In the genomic region with DNA sequence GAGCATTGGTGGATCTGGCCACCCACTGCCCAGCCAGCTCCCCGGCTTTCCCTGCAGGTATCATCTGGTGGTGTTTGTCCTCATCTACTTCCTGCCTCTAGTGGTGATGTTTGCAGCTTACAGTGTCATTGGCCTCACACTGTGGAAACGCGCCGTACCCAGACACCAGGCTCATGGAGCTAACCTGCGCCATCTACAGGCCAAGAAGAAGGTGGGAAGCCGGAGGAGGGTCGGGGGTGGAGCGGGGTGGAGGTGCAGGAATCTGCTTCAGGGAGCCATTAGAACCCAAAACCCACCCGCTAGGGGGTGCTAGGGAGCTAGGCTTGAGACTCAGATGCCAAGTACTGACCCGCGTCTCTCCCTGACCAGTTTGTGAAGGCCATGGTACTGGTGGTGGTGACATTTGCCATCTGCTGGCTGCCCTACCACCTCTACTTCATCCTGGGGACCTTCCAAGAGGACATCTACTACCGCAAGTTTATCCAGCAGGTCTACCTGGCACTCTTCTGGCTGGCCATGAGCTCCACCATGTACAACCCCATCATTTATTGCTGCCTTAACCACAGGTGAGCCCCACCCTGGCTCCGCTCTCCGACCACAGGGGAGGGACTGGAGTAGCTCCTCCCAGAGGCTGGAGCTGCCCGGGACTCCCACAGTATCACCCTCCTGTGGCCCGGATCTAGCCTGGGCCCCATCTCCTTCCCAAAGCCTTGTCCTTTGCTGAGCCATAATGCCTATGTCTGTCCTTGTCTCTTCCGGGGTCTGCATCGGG, we compare ENCODE assay signal across 8 mouse cellular contexts. TPM values are rescaled to one million over a fixed set of nuclear protein-coding genes. Genes with fewer than 3 reads are reported as not detected.
DNase-seq lines count a peak whose midpoint lies in the region; ATAC-seq and TF ChIP-seq lines count a peak whose summit lies in the region.

No protein-coding gene starts in this region.

- no peaks in the 10 kb centered on the region for H3K36me3 ChIP-seq in intestine, embryonic 16.5 days (ENCODE audit: control insufficient read depth, insufficient read depth, low read length)
- H3K36me3 ChIP-seq in limb, embryonic 12.5 days: no peaks in the 10 kb centered on the region
- no peaks in the 10 kb centered on the region for H3K36me3 ChIP-seq in midbrain, embryonic 14.5 days (ENCODE audit: control insufficient read depth, insufficient read depth, low read length)

- peak; percentile 67 for DNase-seq in urinary bladder, postnatal 14 days (ENCODE audit: low spot score)
- no peak for DNase-seq in urinary bladder, postnatal 10 days (ENCODE audit: low spot score)
- DNase-seq in cerebellum, postnatal 14 days: peak; percentile 76 to 89
- DNase-seq in gastrocnemius, adult 2 months: peak; percentile 57
- DNase-seq in midbrain, embryonic 14.5 days: peak; percentile 79
- DNase-seq in spleen, postnatal 36 days (ENCODE audit: low spot score in 2 of 2): peak; percentile 39 to 54

- TF ChIP-seq CTCF in gastrocnemius, adult 2 months (IDR thresholded peaks at IDR 0.05): peak; percentile 58

- H3K27ac ChIP-seq in gastrocnemius, adult 2 months: no peak overlapping the region
- H3K27ac ChIP-seq in intestine, embryonic 16.5 days (ENCODE audit: low read length): no peak overlapping the region
- H3K27ac ChIP-seq in limb, embryonic 12.5 days: no peak overlapping the region
- no peak overlapping the region for H3K27ac ChIP-seq in midbrain, embryonic 14.5 days (replicated peaks; ENCODE audit: low read depth, low read length)

- WGBS in intestine, embryonic 16.5 days: 14% methylated on average over 18 of the region's 18 CpGs
- WGBS in limb, embryonic 12.5 days: 14% methylated on average over 18 of the region's 18 CpGs
- WGBS in midbrain, embryonic 14.5 days: 24% methylated on average over 18 of the region's 18 CpGs

- intact Hi-C loops in gastrocnemius, adult 2 months (cut with DNase I): no loop called here

- H3K4me2 ChIP-seq in intestine, embryonic 16.5 days (ENCODE audit: low read depth, low read length): no peak overlapping the region
- H3K4me2 ChIP-seq in limb, embryonic 12.5 days: no peak overlapping the region
- H3K4me2 ChIP-seq in midbrain, embryonic 14.5 days (ENCODE audit: low read length): no peak overlapping the region

- H3K9me3 ChIP-seq in intestine, embryonic 16.5 days (ENCODE audit: control insufficient read depth, low read length): no peaks in the 10 kb centered on the region
- H3K9me3 ChIP-seq in limb, embryonic 12.5 days: no peaks in the 10 kb centered on the region
- H3K9me3 ChIP-seq in midbrain, embryonic 14.5 days (ENCODE audit: control insufficient read depth, low read length): no peaks in the 10 kb centered on the region

- peak; percentile 75 for ATAC-seq in intestine, embryonic 16.5 days
- 0 out of 2 replicates have a peak, but pooled peaks have one; percentile 61 for ATAC-seq in limb, embryonic 12.5 days (ENCODE audit: insufficient number of reproducible peaks, insufficient read depth, low FRiP score, low TSS enrichment, low read depth)
- ATAC-seq in midbrain, embryonic 14.5 days (ENCODE audit: low FRiP score, low TSS enrichment): peak; percentile 60; the same call in 1 of the 2 replicates

- H3K9ac ChIP-seq in intestine, embryonic 16.5 days (ENCODE audit: low read depth, low read length): no peak overlapping the region
- no peak overlapping the region for H3K9ac ChIP-seq in limb, embryonic 12.5 days (replicated peaks)
- no peak overlapping the region for H3K9ac ChIP-seq in midbrain, embryonic 14.5 days (replicated peaks; ENCODE audit: low read length)

- H3K4me3 ChIP-seq in gastrocnemius, adult 2 months: no peak overlapping the region
- no peak overlapping the region for H3K4me3 ChIP-seq in intestine, embryonic 16.5 days (ENCODE audit: low read length)
- no peak overlapping the region for H3K4me3 ChIP-seq in limb, embryonic 12.5 days (replicated peaks)
- H3K4me3 ChIP-seq in midbrain, embryonic 14.5 days (replicated peaks; ENCODE audit: low read depth, low read length): no peak overlapping the region

- H3K27me3 ChIP-seq in intestine, embryonic 16.5 days (replicated peaks; ENCODE audit: control insufficient read depth, insufficient read depth, low read length): no peaks in the 10 kb centered on the region
- H3K27me3 ChIP-seq in limb, embryonic 12.5 days: peaks cover 9% of the 10 kb centered on the region; the same call in 1 of the 2 replicates
- H3K27me3 ChIP-seq in midbrain, embryonic 14.5 days (ENCODE audit: control insufficient read depth, insufficient read depth, low read length): no peaks in the 10 kb centered on the region

- no peaks in the 10 kb centered on the region for H3K4me1 ChIP-seq in intestine, embryonic 16.5 days (ENCODE audit: control insufficient read depth, insufficient read depth, low read length)
- 0 out of 2 replicates have a peak, but pooled peaks cover 8% of the 10 kb centered on the region for H3K4me1 ChIP-seq in limb, embryonic 12.5 days (replicated peaks)
- no peaks in the 10 kb centered on the region for H3K4me1 ChIP-seq in midbrain, embryonic 14.5 days (ENCODE audit: control insufficient read depth, insufficient read depth, low read length)

RNA-seq across cellular contexts. Expression of a gene that starts 9.1 kb away (rescaled TPM):
- total RNA-seq in gastrocnemius, adult 2 months (2021): not detected
- polyA plus RNA-seq in intestine, embryonic 16.5 days (2015; fragmentation: Nextera tagmentation; extraction: Ambion mirVana): 0.98 and 1.2 TPM in 2 replicates
- polyA plus RNA-seq in limb, embryonic 12.5 days (2016; fragmentation: Nextera tagmentation; extraction: Ambion mirVana): not detected in 2 replicates
- polyA plus RNA-seq in midbrain, embryonic 14.5 days (2014; fragmentation: Nextera tagmentation; extraction: Ambion mirVana): not detected in 2 replicates

RNA-seq across cellular contexts. Expression of a gene that starts 30.2 kb away (rescaled TPM):
- total RNA-seq in gastrocnemius, adult 2 months (2021): 1 to 10 TPM; 3.5 to 6.0 TPM
- 86.3 and 92.1 TPM in 2 replicates for polyA plus RNA-seq in intestine, embryonic 16.5 days (2015; fragmentation: Nextera tagmentation; extraction: Ambion mirVana)
- polyA plus RNA-seq in limb, embryonic 12.5 days (2016; fragmentation: Nextera tagmentation; extraction: Ambion mirVana): 19.3 and 20.4 TPM in 2 replicates
- 12.7 and 13.4 TPM in 2 replicates for polyA plus RNA-seq in midbrain, embryonic 14.5 days (2014; fragmentation: Nextera tagmentation; extraction: Ambion mirVana)
